Mouse (Mus musculus) bone marrow, adult 2 months (tissue): ENCODE results near the gene Tbx3. TPM values are rescaled to one million over a fixed set of nuclear protein-coding genes. Genes with fewer than 3 reads are reported as not detected.

ENCODE experiments used
- H3K27ac ChIP-seq: fragments of 200-500 bp; 2 replicates; pipeline ENCODE4 v1.5.1; 2012; ENCODE audit warnings: low read depth, mild to moderate bottlenecking, control low read depth, inconsistent platforms, low read length; ENCODE audit not compliant: control insufficient read depth, poor library complexity, insufficient read depth
- H3K4me1 ChIP-seq: fragments of 200-500 bp; 2 replicates; pipeline ENCODE4 v1.6.1; 2011; ENCODE audit warnings: low read length; ENCODE audit not compliant: control insufficient read depth, insufficient read depth
- H3K4me3 ChIP-seq: fragments of 200-500 bp; replicated peaks from 2 replicates; pipeline ENCODE3; 2011; ENCODE audit warnings: mild to moderate bottlenecking, low read depth, low read length, control low read depth; ENCODE audit not compliant: control insufficient read depth
- CTCF ChIP-seq: fragments of 200-500 bp; IDR thresholded peaks from 2 replicates; pipeline ENCODE4 v1.5.1; 2011; ENCODE audit warnings: low read length, control low read depth; ENCODE audit not compliant: control insufficient read depth, insufficient read depth
- POLR2A ChIP-seq: fragments of 200-500 bp; IDR thresholded peaks from 2 replicates; pipeline ENCODE4 v1.6.1; 2011; ENCODE audit warnings: low read depth, mild to moderate bottlenecking, control low read depth, low read length, borderline replicate concordance; ENCODE audit not compliant: control insufficient read depth
- WGBS: fragments of 180-500 bp; shearing (Covaris S2); methylation state at CpG from one replicate; pipeline ENCODE4 v1.1.7; 2018; 5-methylcytosine and 5-hydroxymethylcytosine counted together
- polyA plus RNA-seq: library from polyadenylated mRNA; stranded (reverse); fragments of >200 nt; gene quantifications from 2 replicates; pipeline ENCODE4 v1.2.4, GENCODE M21; 2011; ENCODE audit warnings: low replicate concordance; ENCODE audit not compliant: missing spikeins, insufficient read depth, insufficient read length

Tbx3 gene
- polyA plus RNA-seq, 1 experiment = 3.2 TPM

- no peaks in the 10 kb centered on the region for H3K4me1 ChIP-seq
- H3K27ac ChIP-seq = no peak overlapping the region
- WGBS = 34% methylated on average over 10 of the region's 10 CpGs
- no peak overlapping the region for H3K4me3 ChIP-seq
- no peak for TF ChIP-seq CTCF
- no peak for TF ChIP-seq POLR2A
Measured at GRCm38 (mm10) chr5:119679614-119680328, 9.3 kb downstream of the Tbx3 start.

- Histone ChIP-seq H3K27ac (no peak overlapping the region; the same call in 1 of the 2 replicates), H3K4me3 (no peak overlapping the region), H3K4me1 (no peaks in the 10 kb centered on the region)
- no peak for TF ChIP-seq POLR2A
- TF ChIP-seq CTCF = no peak
- WGBS = 8% methylated on average over 62 of the region's 62 CpGs
Measured at GRCm38 (mm10) chr5:119680329-119681010, 10.0 kb downstream of the Tbx3 start.

GRCm38 (mm10) chr5:119681011-119681832 is 10.8 kb downstream of the Tbx3 start:
- TF ChIP-seq CTCF = no peak
- TF ChIP-seq POLR2A = no peak
- H3K4me3 ChIP-seq = no peak overlapping the region
- WGBS = 13% methylated on average over 8 of the region's 8 CpGs

GRCm38 (mm10) chr5:119681833-119682210 is 11.4 kb downstream of the Tbx3 start:
- Histone ChIP-seq H3K27ac (no peak overlapping the region), H3K4me1 (no peaks in the 10 kb centered on the region), H3K4me3 (no peak overlapping the region)
- TF ChIP-seq CTCF (no peak), POLR2A (no peak)
- whole genome bisulfite sequencing = 49% methylated on average over 4 of the region's 4 CpGs

More at GRCm38 (mm10) chr5:119681011-119681832, 10.8 kb downstream of the Tbx3 start:
- Histone ChIP-seq H3K4me1 (no peaks in the 10 kb centered on the region), H3K27ac (no peak overlapping the region)

- Histone ChIP-seq H3K4me1 (no peaks in the 10 kb centered on the region), H3K27ac (no peak overlapping the region), H3K4me3 (no peak overlapping the region)
- no peak for TF ChIP-seq CTCF
- TF ChIP-seq POLR2A = no peak
- WGBS = 7% methylated on average over 40 of the region's 40 CpGs
Measured at GRCm38 (mm10) chr5:119682646-119683515, 12.4 kb downstream of the Tbx3 start.

GRCm38 (mm10) chr5:119683861-119684260 is 13.4 kb downstream of the Tbx3 start:
- WGBS = 17% methylated on average over 5 of the region's 5 CpGs
- H3K27ac ChIP-seq = no peak overlapping the region
- H3K4me1 ChIP-seq = no peaks in the 10 kb centered on the region
- no peak overlapping the region for H3K4me3 ChIP-seq
- no peak for TF ChIP-seq POLR2A
- TF ChIP-seq CTCF = no peak

- Histone ChIP-seq H3K27ac (no peak overlapping the region), H3K4me1 (no peaks in the 10 kb centered on the region), H3K4me3 (no peak overlapping the region)
- TF ChIP-seq POLR2A = no peak
- TF ChIP-seq CTCF = no peak
- 13% methylated on average over 15 of the region's 15 CpGs for WGBS
Measured at GRCm38 (mm10) chr5:119684701-119685391, 14.4 kb downstream of the Tbx3 start.
